Mouse (Mus musculus): ENCODE results near the gene Bbx.

- no peak for TF ChIP-seq CTCF (IDR thresholded peaks at IDR 0.05; ENCODE audit: borderline replicate concordance, control insufficient read depth, extremely low read depth, insufficient read depth, low read length, poor library complexity)
- TF ChIP-seq POLR2A (IDR thresholded peaks at IDR 0.05; ENCODE audit: control insufficient read depth, extremely low read depth, insufficient read depth, low read length, poor library complexity): no peak
Observed at GRCm38 (mm10) chr16:50372543-50372942, 59.6 kb downstream of the Bbx start.
